Mouse (Mus musculus): ENCODE measurements around the gene Sdhaf1.

The Sdhaf1 gene

GRCm38 (mm10) chr7:30323795-30324194 lies at the start of gene Sdhaf1:
Gene Sdhaf1, minus strand, starts transcription at chr7:30323895.
- no peak for DNase-seq

GRCm38 (mm10) chr7:30367466-30367865 lies 43.8 kb upstream of the Sdhaf1 start:
- DNase-seq, result peak; percentile 74

- peak; percentile 59 for DNase-seq
Measured at GRCm38 (mm10) chr7:30363344-30363738, 39.6 kb upstream of the Sdhaf1 start.

GRCm38 (mm10) chr7:30362652-30363343 lies 39.1 kb upstream of the Sdhaf1 start, which contains the start of gene Lrfn3:
Gene Lrfn3, minus strand, starts transcription at chr7:30362772.
- peak; percentile 95 for DNase-seq

GRCm38 (mm10) chr7:30360028-30360427 lies 36.3 kb upstream of the Sdhaf1 start:
- no peak for DNase-seq

- peak; percentile 89 for DNase-seq
Measured at GRCm38 (mm10) chr7:30359276-30359865, 35.7 kb upstream of the Sdhaf1 start.

GRCm38 (mm10) chr7:30358378-30359186 lies 34.9 kb upstream of the Sdhaf1 start:
- DNase-seq, result peak; percentile 61

- no peak for DNase-seq
Measured at GRCm38 (mm10) chr7:30354059-30354458, 30.4 kb upstream of the Sdhaf1 start.

- DNase-seq, result peak; percentile 93
Measured at GRCm38 (mm10) chr7:30353279-30353822, 29.7 kb upstream of the Sdhaf1 start.

- DNase-seq, result no peak
Measured at GRCm38 (mm10) chr7:30347828-30348227, 24.1 kb upstream of the Sdhaf1 start.

- no peak for DNase-seq
Measured at GRCm38 (mm10) chr7:30346635-30347379, 23.1 kb upstream of the Sdhaf1 start.

GRCm38 (mm10) chr7:30339432-30340109 lies 15.9 kb upstream of the Sdhaf1 start:
- DNase-seq, result no peak

- no peak for DNase-seq
Measured at GRCm38 (mm10) chr7:30336384-30336783, 12.7 kb upstream of the Sdhaf1 start.

- DNase-seq, result no peak
Measured at GRCm38 (mm10) chr7:30335688-30336087, 12.0 kb upstream of the Sdhaf1 start.

- DNase-seq, result no peak
Measured at GRCm38 (mm10) chr7:30334563-30334962, 10.9 kb upstream of the Sdhaf1 start.

GRCm38 (mm10) chr7:30333436-30333835 lies 9.7 kb upstream of the Sdhaf1 start:
- peak; percentile 95 for DNase-seq

- no peak for DNase-seq
Measured at GRCm38 (mm10) chr7:30332622-30333259, 9.0 kb upstream of the Sdhaf1 start.

GRCm38 (mm10) chr7:30331887-30332286 lies 8.2 kb upstream of the Sdhaf1 start:
- DNase-seq, result peak; percentile 97

GRCm38 (mm10) chr7:30328379-30328778 lies 4.7 kb upstream of the Sdhaf1 start:
- no peak for DNase-seq

GRCm38 (mm10) chr7:30327140-30327539 lies 3.4 kb upstream of the Sdhaf1 start:
- DNase-seq, result no peak

- no peak for DNase-seq
Measured at GRCm38 (mm10) chr7:30326427-30326826, 2.7 kb upstream of the Sdhaf1 start.

GRCm38 (mm10) chr7:30325364-30325763 lies 1.7 kb upstream of the Sdhaf1 start:
- no peak for DNase-seq
